Mouse (Mus musculus) bone marrow macrophage, adult 2 months (primary cell): ENCODE measurements around the gene Zbtb16.

Experiments
- CTCF ChIP-seq: IDR thresholded peaks from 2 replicates; pipeline ENCODE4 v1.5.1; 2012; ENCODE audit warnings: low read depth, mild to moderate bottlenecking, low read length, moderate library complexity
- POLR2A ChIP-seq: IDR thresholded peaks from 2 replicates; pipeline ENCODE4 v1.6.1; 2012; ENCODE audit warnings: mild to moderate bottlenecking, low read depth, low read length, borderline replicate concordance

- TF ChIP-seq POLR2A (no peak), CTCF (no peak)
Observed at GRCm38 (mm10) chr9:48857944-48858343, 21.9 kb upstream of the Zbtb16 start.
